Mouse (Mus musculus): ENCODE measurements around the gene Olfr1111.
"Not testable (repeated sequence)": the region's sequence is repeated elsewhere in the genome, so short reads cannot be mapped to it uniquely, and the experiment has no call there.

The Olfr1111 gene

GRCm38 (mm10) chr2:87152524-87152923, at the start of gene Olfr1111:
TSS of gene Olfr1111 (minus strand) at chr2:87152624.
- DNase-seq: no peak

- no peak for DNase-seq
Measured at GRCm38 (mm10) chr2:87187498-87187897, 35.1 kb upstream of the Olfr1111 start, which contains the start of gene Olfr1112. TSS of gene Olfr1112 (plus strand) at chr2:87187798.

GRCm38 (mm10) chr2:87167731-87168130, 15.3 kb upstream of the Olfr1111 start:
- DNase-seq: not testable (repeated sequence)

- no peak for DNase-seq
Measured at GRCm38 (mm10) chr2:87140200-87140599, 12.2 kb downstream of the Olfr1111 start, which contains the start of gene Olfr1110. TSS of gene Olfr1110 (minus strand) at chr2:87140300.

- no peak for DNase-seq
Measured at GRCm38 (mm10) chr2:87114467-87114866, 38.0 kb downstream of the Olfr1111 start, which contains the start of gene Olfr259. TSS of gene Olfr259 (minus strand) at chr2:87114567.
